Mouse (Mus musculus): ENCODE measurements around the gene Gm10643. TPM values are rescaled to one million over a fixed set of nuclear protein-coding genes. Genes with fewer than 3 reads are reported as not detected.

Gene Gm10643
- polyA plus RNA-seq, 1 experiment = 0.48 TPM

DNA sequence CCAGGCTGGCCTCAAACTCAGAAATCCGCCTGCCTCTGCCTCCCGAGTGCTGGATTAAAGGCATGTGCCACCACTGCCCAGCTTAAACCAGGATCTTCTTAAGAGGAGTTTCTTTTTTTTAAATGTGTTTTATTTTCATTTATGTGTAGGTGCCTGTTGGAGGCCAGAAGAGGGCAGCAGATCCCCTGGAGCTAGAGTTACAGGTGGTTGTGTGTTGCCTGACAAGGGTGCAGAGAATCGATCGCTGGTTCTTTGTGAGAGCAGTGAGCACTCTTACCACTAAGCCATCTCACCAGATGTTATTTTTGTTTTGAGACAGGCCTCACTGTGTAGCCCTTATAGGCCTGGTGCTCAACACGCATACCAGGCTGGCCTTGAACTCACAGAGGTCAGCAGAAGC lies 49.1 kb downstream of the Gm10643 start:
- Histone ChIP-seq H3K4me3 (ENCODE audit: low read depth, low read length) (no peak overlapping the region), H3K27ac (ENCODE audit: insufficient read depth, low read depth, low read length) (no peak overlapping the region), H3K27me3 (ENCODE audit: control insufficient read depth, insufficient read depth, low read length) (peaks cover 15% of the 10 kb centered on the region), H3K36me3 (ENCODE audit: control insufficient read depth, insufficient read depth, low read length) (no peaks in the 10 kb centered on the region), H3K4me1 (ENCODE audit: control insufficient read depth, insufficient read depth, insufficient read length, low read length) (peaks cover 7% of the 10 kb centered on the region)
- TF ChIP-seq POLR2A (IDR thresholded peaks at IDR 0.05; ENCODE audit: low read depth, low read length) (no peak), CTCF (IDR thresholded peaks at IDR 0.05; ENCODE audit: extremely low read depth, insufficient read length, insufficient replicate concordance, low read depth, low read length) (no peak)
- WGBS = 95% methylated on average over 5 of the region's 5 CpGs

Other genes with a start within 250 kb of the Gm10643 start
- 16.0 and 19.1 TPM in 2 replicates for gene Adgrl1, start 165.0 kb downstream of the Gm10643 start, polyA plus RNA-seq (2012; rRNA removed)
- 0.43 and 0.44 TPM in 2 replicates for gene Gm10644, start 109.9 kb downstream of the Gm10643 start, polyA plus RNA-seq (2012; rRNA removed)
- 7.8 and 22.1 TPM in 2 replicates for gene Asf1b, start 109.6 kb downstream of the Gm10643 start, polyA plus RNA-seq (2012; rRNA removed)
- 21.8 and 43.8 TPM in 2 replicates for gene Prkaca, start 92.1 kb downstream of the Gm10643 start, polyA plus RNA-seq (2012; rRNA removed)
- 17.1 and 35.1 TPM in 2 replicates for gene Samd1, start 67.5 kb downstream of the Gm10643 start, polyA plus RNA-seq (2012; rRNA removed)
- 0.30 and 0.91 TPM in 2 replicates for gene 1700067K01Rik, start 63.6 kb downstream of the Gm10643 start, polyA plus RNA-seq (2012; rRNA removed)
- 9.1 and 13.5 TPM in 2 replicates for gene 2210011C24Rik, start 53.0 kb downstream of the Gm10643 start, polyA plus RNA-seq (2012; rRNA removed)
- 0.11 and 0.15 TPM in 2 replicates for gene Palm3, start 43.7 kb downstream of the Gm10643 start, polyA plus RNA-seq (2012; rRNA removed)
- 2.3 and 5.5 TPM in 2 replicates for gene Il27ra, start 22.5 kb downstream of the Gm10643 start, polyA plus RNA-seq (2012; rRNA removed)
- gene Rln3, start 20.1 kb downstream of the Gm10643 start, polyA plus RNA-seq (2012; rRNA removed) = 0.96 and 0.99 TPM in 2 replicates
- gene Rfx1, start 1.7 kb upstream of the Gm10643 start, polyA plus RNA-seq (2012; rRNA removed) = 23.2 and 42.2 TPM in 2 replicates
- 37.4 and 108 TPM in 2 replicates for gene Dcaf15, start 39.6 kb upstream of the Gm10643 start, polyA plus RNA-seq (2012; rRNA removed)
- gene Podnl1, start 60.9 kb upstream of the Gm10643 start, polyA plus RNA-seq (2012; rRNA removed) = 3.8 and 12.7 TPM in 2 replicates
- 21.0 and 50.8 TPM in 2 replicates for gene Cc2d1a, start 82.8 kb upstream of the Gm10643 start, polyA plus RNA-seq (2012; rRNA removed)
- 0.05 and 0.22 TPM in 2 replicates for gene 4930432K21Rik, start 82.9 kb upstream of the Gm10643 start, polyA plus RNA-seq (2012; rRNA removed)
- 0.22 and 0.62 TPM in 2 replicates for gene Nanos3, start 120.1 kb upstream of the Gm10643 start, polyA plus RNA-seq (2012; rRNA removed)
- 8.1 and 30.0 TPM in 2 replicates for gene Zswim4, start 171.9 kb upstream of the Gm10643 start, polyA plus RNA-seq (2012; rRNA removed)
- 46.2 and 63.5 TPM in 2 replicates for gene D8Ertd738e, start 184.6 kb upstream of the Gm10643 start, polyA plus RNA-seq (2012; rRNA removed)
- gene Mri1, start 192.2 kb upstream of the Gm10643 start, polyA plus RNA-seq (2012; rRNA removed) = 66.7 and 76.0 TPM in 2 replicates
- 11.9 and 37.3 TPM in 2 replicates for gene Ccdc130, start 205.2 kb upstream of the Gm10643 start, polyA plus RNA-seq (2012; rRNA removed)